Mouse (Mus musculus) megakaryocyte, embryonic 14.5 days (primary cell): ENCODE results near the gene Clic4.

ENCODE experiments used
- FLI1 ChIP-seq: IDR thresholded peaks from 2 replicates; pipeline ENCODE4 v1.6.1; 2012; ENCODE audit warnings: low read length, inconsistent platforms, mixed read lengths
- GATA1 ChIP-seq: IDR thresholded peaks from 3 replicates; pipeline ENCODE4 v1.6.1; 2012; ENCODE audit warnings: mixed read lengths, low read length, inconsistent platforms, borderline replicate concordance

- TF ChIP-seq FLI1 (no peak), GATA1 (no peak)
These were observed 83.1 kb downstream of the Clic4 start for GRCm38 (mm10) chr4:135189452-135190008.
